Mouse (Mus musculus) hindbrain, postnatal 0 days (tissue): ENCODE results near the gene Efnb3. TPM values are rescaled to one million over a fixed set of nuclear protein-coding genes. Genes with fewer than 3 reads are reported as not detected.

Experiments used
- ATAC-seq: fragments of 200-750 bp; cut with Nextera tagmentation; 2 replicates; pipeline ENCODE4 v1.8.0; 2017; ENCODE audit warnings: mild to moderate bottlenecking, moderate TSS enrichment, moderate library complexity
- DNase-seq: peaks from one replicate; pipeline ENCODE4 v3.0.0-alpha.2; 2015; ENCODE audit warnings: low spot score
- H3K27ac ChIP-seq: fragments of 300-500 bp; sonication (generic); 2 replicates; pipeline ENCODE4 v1.5.1; 2014; ENCODE audit warnings: mild to moderate bottlenecking
- H3K27me3 ChIP-seq: fragments of 300-500 bp; sonication (generic); 2 replicates; pipeline ENCODE4 v1.6.1; 2014; ENCODE audit warnings: low read length, mixed read lengths; ENCODE audit not compliant: insufficient read depth
- H3K36me3 ChIP-seq: fragments of 300-500 bp; sonication (generic); 2 replicates; pipeline ENCODE4 v1.6.1; 2014; ENCODE audit warnings: low read length, mixed read lengths; ENCODE audit not compliant: insufficient read depth
- H3K4me1 ChIP-seq: fragments of 300-500 bp; sonication (generic); 2 replicates; pipeline ENCODE4 v1.6.1; 2014; ENCODE audit warnings: antibody characterized with exemption, low read length, mixed read lengths; ENCODE audit not compliant: insufficient read depth
- H3K4me2 ChIP-seq: fragments of 300-500 bp; sonication (generic); 2 replicates; pipeline ENCODE4 v1.6.1; 2014; ENCODE audit warnings: low read depth, mild to moderate bottlenecking, low read length, moderate library complexity, mixed read lengths
- H3K4me3 ChIP-seq: fragments of 300-500 bp; sonication (generic); 2 replicates; pipeline ENCODE4 v1.5.1; 2014; ENCODE audit warnings: low read length
- H3K9ac ChIP-seq: fragments of 300-500 bp; sonication (generic); replicated peaks from 2 replicates; pipeline ENCODE4 v1.6.1; 2014; ENCODE audit warnings: mild to moderate bottlenecking, low read length, moderate library complexity, mixed read lengths
- H3K9me3 ChIP-seq: fragments of 300-500 bp; sonication (generic); 2 replicates; pipeline ENCODE4 v1.6.1; 2016; ENCODE audit warnings: low read length, mixed read lengths
- CTCF ChIP-seq: IDR thresholded peaks from 2 replicates; pipeline ENCODE4 v1.5.1; 2016; ENCODE audit warnings: antibody characterized with exemption, control low read depth, low read depth
- WGBS: fragments of 180-500 bp; shearing (Covaris S2); extraction: QIAGEN DNeasy Blood & Tissue Kit; methylation state at CpG from one replicate; pipeline ENCODE4 v1.1.7; 2014; 5-methylcytosine and 5-hydroxymethylcytosine counted together
- polyA plus RNA-seq: library from polyadenylated mRNA; unstranded; fragments of >200 nt; fragmentation: Nextera tagmentation; extraction: Ambion mirVana; gene quantifications from 2 replicates; pipeline ENCODE4 v1.2.1, GENCODE M21; 2015
- total RNA-seq: library from RNA; depleted of rRNA; stranded (reverse); fragments of >200 nt; gene quantifications from 2 replicates; pipeline ENCODE4 v1.2.3, GENCODE M21; 2014

Efnb3 gene
- total and polyA plus RNA-seq, 2 experiments from 2014 or later = 94.4 to 111 TPM

DNA sequence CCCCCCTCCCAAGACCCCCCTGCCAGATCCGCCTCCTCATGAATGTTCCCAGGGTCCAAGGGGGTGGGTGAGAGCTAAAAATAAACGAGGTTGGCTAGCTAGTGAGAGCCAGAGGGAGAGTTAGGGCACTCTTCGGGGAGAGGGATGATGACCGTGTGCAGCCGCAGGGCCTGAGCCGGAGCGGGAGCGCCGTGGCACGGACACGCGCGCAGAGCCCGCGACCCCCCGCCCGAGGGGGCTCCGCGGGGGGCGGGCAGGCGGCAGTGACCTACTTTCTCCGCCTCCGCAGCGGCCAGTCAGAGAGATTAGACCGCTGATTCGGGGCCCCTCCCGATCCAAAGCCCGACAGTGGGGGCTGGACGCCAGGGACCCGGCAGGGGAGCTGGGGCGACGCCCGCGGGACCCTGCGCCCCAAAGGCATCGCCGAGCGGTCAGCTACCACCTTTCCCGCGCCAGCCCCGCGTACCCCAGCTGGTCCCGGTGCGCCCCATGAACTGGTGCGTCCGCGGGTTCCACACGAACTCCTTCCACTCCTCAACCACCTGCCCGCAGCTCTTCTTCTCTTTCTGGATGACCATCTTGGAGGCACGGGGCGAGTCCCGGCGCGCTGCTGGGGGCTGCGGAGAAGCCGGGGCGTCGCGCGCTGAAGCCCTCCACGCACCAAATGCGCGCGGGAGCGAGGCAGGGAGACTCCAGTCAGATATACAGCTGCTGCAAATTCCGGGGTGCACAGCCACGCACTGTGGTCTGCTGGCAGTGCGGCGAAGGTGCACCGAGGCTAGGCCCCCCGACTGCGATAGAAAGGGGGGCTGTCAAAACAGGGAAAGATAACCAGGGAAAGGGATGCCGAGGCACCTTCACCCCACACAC, 45.0 kb upstream of the Efnb3 start:
- no peaks in the 10 kb centered on the region for H3K27me3 ChIP-seq
- H3K27ac ChIP-seq = peak overlapping the region; percentile 95
- ATAC-seq (peak; percentile 61), DNase-seq (peak; percentile 80)
- H3K4me1 ChIP-seq = peaks cover 26% of the 10 kb centered on the region
- TF ChIP-seq CTCF = no peak
- H3K4me2 ChIP-seq = peak overlapping the region; percentile 72
- WGBS = under 1% methylated on average over 70 of the region's 73 CpGs
- H3K4me3 ChIP-seq = peak overlapping the region; percentile 95
- H3K36me3 ChIP-seq = peaks cover 8% of the 10 kb centered on the region; the same call in 1 of the 2 replicates
- peak overlapping the region; percentile 95 for H3K9ac ChIP-seq
- no peaks in the 10 kb centered on the region for H3K9me3 ChIP-seq

GRCm38 (mm10) chr11:69604347-69604746, 44.3 kb upstream of the Efnb3 start:
- Histone ChIP-seq H3K36me3 (peaks cover 8% of the 10 kb centered on the region; the same call in 1 of the 2 replicates), H3K4me3 (peak overlapping the region; percentile 95), H3K27me3 (no peaks in the 10 kb centered on the region), H3K4me1 (peaks cover 28% of the 10 kb centered on the region), H3K9me3 (no peaks in the 10 kb centered on the region), H3K4me2 (peak overlapping the region; percentile 72), H3K9ac (peak overlapping the region; percentile 95), H3K27ac (peak overlapping the region; percentile 95)
- TF ChIP-seq CTCF = no peak
- WGBS = 18% methylated on average over 3 of the region's 3 CpGs
- peak; percentile 21; the same call in 1 of the 2 replicates for ATAC-seq
- DNase-seq = peak; percentile 23

GRCm38 (mm10) chr11:69603516-69603915, 43.5 kb upstream of the Efnb3 start:
- Histone ChIP-seq H3K4me1 (peaks cover 28% of the 10 kb centered on the region), H3K27ac (peak overlapping the region; percentile 95; the same call in 1 of the 2 replicates), H3K36me3 (peaks cover 11% of the 10 kb centered on the region; the same call in 1 of the 2 replicates), H3K9ac (0 out of 2 replicates have a peak overlapping the region, but pooled peaks have one; percentile 7), H3K9me3 (no peaks in the 10 kb centered on the region), H3K4me3 (peak overlapping the region; percentile 95), H3K27me3 (no peaks in the 10 kb centered on the region), H3K4me2 (peak overlapping the region; percentile 72)
- 72% methylated on average over 8 of the region's 8 CpGs for WGBS
- no peak for TF ChIP-seq CTCF
- no peak for DNase-seq
- ATAC-seq = no peak

- no peak for TF ChIP-seq CTCF
- no peak for ATAC-seq
- Histone ChIP-seq H3K9me3 (no peaks in the 10 kb centered on the region), H3K9ac (no peak overlapping the region), H3K27me3 (no peaks in the 10 kb centered on the region), H3K36me3 (peaks cover 11% of the 10 kb centered on the region; the same call in 1 of the 2 replicates), H3K27ac (no peak overlapping the region), H3K4me3 (no peak overlapping the region), H3K4me1 (peaks cover 28% of the 10 kb centered on the region), H3K4me2 (no peak overlapping the region)
- WGBS = 59% methylated on average over 3 of the region's 3 CpGs
- DNase-seq = peak; percentile 13
These were observed 41.8 kb upstream of the Efnb3 start for GRCm38 (mm10) chr11:69601768-69602167.

DNA sequence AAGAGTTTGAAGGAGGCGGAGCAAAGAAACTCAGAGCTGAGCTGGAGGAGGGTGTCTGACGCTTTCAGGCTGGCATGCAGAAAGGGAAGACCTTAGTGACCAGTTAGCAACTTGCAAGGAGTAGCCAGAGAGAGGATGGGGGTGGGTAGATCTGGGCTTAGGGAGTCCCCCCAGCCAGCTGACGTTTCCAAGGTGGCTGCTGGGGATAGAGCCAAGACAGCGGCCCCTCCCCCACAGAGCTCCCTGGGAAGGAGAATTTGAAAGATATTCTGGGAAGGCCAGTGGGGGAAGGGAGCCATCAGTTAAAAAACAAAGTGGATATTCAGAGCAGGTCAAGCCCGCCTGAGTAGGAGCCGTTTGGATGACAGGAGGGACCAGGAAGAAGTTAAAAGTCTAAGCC, 40.1 kb upstream of the Efnb3 start:
- Histone ChIP-seq H3K4me3 (no peak overlapping the region), H3K36me3 (peaks cover 11% of the 10 kb centered on the region; the same call in 1 of the 2 replicates), H3K9ac (peak overlapping the region; percentile 25; the same call in 1 of the 2 replicates), H3K27me3 (no peaks in the 10 kb centered on the region), H3K27ac (peak overlapping the region; percentile 76), H3K4me2 (peak overlapping the region; percentile 34), H3K4me1 (peaks cover 28% of the 10 kb centered on the region), H3K9me3 (no peaks in the 10 kb centered on the region)
- ATAC-seq (peak; percentile 77), DNase-seq (peak; percentile 80)
- no peak for TF ChIP-seq CTCF
- WGBS = 10% methylated on average over 6 of the region's 6 CpGs

GRCm38 (mm10) chr11:69599436-69599835, 39.4 kb upstream of the Efnb3 start:
- DNase-seq = no peak
- H3K4me2 ChIP-seq = peak overlapping the region; percentile 34
- no peak for ATAC-seq
- peak overlapping the region; percentile 25; the same call in 1 of the 2 replicates for H3K9ac ChIP-seq
- no peak overlapping the region for H3K4me3 ChIP-seq
- H3K27ac ChIP-seq = peak overlapping the region; percentile 76
- no peaks in the 10 kb centered on the region for H3K27me3 ChIP-seq
- 10% methylated on average over 9 of the region's 9 CpGs for WGBS
- H3K36me3 ChIP-seq = peaks cover 11% of the 10 kb centered on the region; the same call in 1 of the 2 replicates
- TF ChIP-seq CTCF = no peak
- H3K9me3 ChIP-seq = no peaks in the 10 kb centered on the region
- peaks cover 28% of the 10 kb centered on the region for H3K4me1 ChIP-seq
